Mouse (Mus musculus): ENCODE measurements around the gene Sclt1.

DNA sequence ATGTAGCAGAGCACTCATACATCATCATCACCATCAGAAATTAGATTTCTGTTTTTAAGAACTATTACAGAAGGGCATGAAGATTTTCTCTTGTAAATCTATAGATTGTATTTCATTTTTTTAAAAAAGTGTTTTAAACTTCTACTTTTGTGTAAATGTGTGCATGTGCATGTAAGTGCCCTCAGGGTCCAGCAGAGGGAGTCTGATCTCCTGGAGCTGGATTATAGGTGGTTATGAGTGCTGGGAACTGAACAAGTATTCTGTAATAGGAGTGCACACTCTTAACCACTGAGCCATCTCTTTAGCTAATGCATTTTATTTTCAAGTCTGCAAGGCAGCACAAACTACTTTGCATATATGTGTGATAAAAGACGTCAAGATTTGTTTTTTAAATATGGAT lies 86.7 kb downstream of the Sclt1 start:
- peak; percentile 73 for TF ChIP-seq CTCF (conservative IDR thresholded peaks at IDR 0.05; ENCODE audit: low read length)
- TF ChIP-seq NANOG (IDR thresholded peaks at IDR 0.05; ENCODE audit: borderline replicate concordance, low read length), result no peak
- TF ChIP-seq POU5F1 (IDR thresholded peaks at IDR 0.05; ENCODE audit: borderline replicate concordance, low read length), result no peak
